Mouse (Mus musculus): ENCODE data around the gene Sesn1. TPM values are rescaled to one million over a fixed set of nuclear protein-coding genes. Genes with fewer than 3 reads are reported as not detected.

Sesn1 gene
- 184 TPM in 1 of 2 replicates, not detected in the other for polyA plus RNA-seq (2012; ENCODE audit: insufficient read depth, insufficient read length, low replicate concordance, missing spikeins)

DNA sequence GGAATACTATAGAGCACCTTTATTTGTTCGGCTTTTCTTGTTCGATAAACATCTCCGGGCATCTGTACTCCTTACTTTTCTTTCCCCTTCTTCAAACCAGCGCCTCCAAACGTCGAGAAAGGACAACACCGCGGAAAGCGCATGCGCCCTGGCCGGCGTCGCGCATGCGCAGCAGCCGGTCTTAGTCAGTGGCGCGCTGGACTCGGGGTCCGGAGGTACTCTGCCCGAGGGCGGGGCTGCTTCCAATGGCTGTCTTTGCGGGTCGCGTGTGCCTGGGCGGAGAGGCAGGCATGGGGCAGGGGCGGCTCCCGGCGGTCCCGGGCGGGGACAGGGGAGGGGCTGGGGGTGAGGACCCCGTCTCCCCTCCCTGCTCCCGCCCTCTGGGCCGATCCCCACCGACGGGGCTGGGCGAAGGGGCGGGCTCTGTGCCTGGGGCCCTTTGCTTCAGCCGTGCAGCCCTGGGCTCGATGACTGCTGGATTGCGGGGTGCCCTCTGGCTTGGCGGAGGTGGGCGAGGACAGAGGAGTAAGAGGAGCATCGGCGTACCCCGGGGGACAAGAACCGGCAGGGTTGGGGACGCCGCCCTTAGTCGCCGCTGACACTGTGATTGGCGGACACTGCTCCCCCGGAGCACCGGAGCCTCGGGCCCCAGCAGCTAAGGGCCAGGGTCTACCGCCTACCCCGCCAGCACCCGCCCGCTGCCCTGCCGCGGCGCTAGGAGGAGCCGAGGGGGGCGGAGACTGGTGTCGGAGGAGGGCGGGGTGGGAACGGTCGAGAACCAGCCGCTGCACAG, at the start of gene Sesn1, which contains the start of gene Cep57l1:
Gene Sesn1, plus strand, starts transcription at position 165 of the 793 bp plus-strand sequence.
Gene Cep57l1, minus strand, starts transcription at position 101 of the 793 bp plus-strand sequence.
- TF ChIP-seq POLR2A (IDR thresholded peaks at IDR 0.05; ENCODE audit: insufficient read depth, low read depth, low read length) (peak; percentile 8), CTCF (IDR thresholded peaks at IDR 0.05; ENCODE audit: insufficient read depth, low read depth, low read length) (no peak)
- H3K27ac ChIP-seq (ENCODE audit: insufficient read depth, low read depth, low read length) = peak within 1 kb of the TSS; percentile 96
- peaks cover 5% of the 10 kb centered on the region for H3K4me1 ChIP-seq (ENCODE audit: control insufficient read depth, insufficient read depth, low read length)
- H3K4me3 ChIP-seq (ENCODE audit: insufficient read depth, low read depth, low read length) = peak within 1 kb of the TSS; percentile 71
- under 1% methylated on average over 65 of the region's 69 CpGs for WGBS

- no peak overlapping the region for H3K4me3 ChIP-seq (ENCODE audit: insufficient read depth, low read depth, low read length)
- no peak overlapping the region for H3K27ac ChIP-seq (ENCODE audit: insufficient read depth, low read depth, low read length)
- no peak for TF ChIP-seq POLR2A (IDR thresholded peaks at IDR 0.05; ENCODE audit: insufficient read depth, low read depth, low read length)
- H3K4me1 ChIP-seq (ENCODE audit: control insufficient read depth, insufficient read depth, low read length) = no peaks in the 10 kb centered on the region
- 88% methylated on average over 3 of the region's 3 CpGs for WGBS
Observed at GRCm38 (mm10) chr10:41760866-41761265, 48.9 kb upstream of the Sesn1 start.

DNA sequence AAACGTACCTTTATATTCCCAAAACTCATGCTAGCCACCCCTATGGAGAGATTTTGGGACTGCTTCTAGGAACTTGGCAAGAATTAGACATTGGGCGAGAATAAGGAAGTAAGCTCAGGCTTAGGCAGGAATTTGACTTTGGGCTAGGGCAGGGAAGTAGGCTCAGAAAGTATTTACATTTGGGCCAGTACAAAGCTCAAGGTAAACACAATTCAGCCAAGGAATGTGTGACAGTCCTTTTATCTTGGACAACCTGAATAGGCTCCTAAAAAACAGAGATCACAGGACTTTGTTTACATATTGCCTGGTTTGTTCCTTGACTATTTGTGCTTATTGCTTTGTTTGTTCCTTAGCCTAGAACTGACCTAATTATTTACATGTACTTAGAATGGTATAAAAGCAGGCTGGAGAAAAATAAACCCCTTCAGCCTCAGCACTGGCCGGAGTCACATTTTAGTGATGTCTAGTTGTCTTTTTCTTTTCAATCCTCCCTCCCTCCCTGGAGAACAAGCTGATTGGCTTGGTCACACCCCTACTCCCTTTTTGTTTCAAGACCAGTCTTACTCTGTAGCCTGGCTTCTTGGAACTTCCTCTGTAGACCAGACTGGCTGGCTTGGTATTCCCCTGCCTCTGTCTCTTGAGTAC, 45.9 kb upstream of the Sesn1 start:
- TF ChIP-seq CTCF (IDR thresholded peaks at IDR 0.05; ENCODE audit: insufficient read depth, low read depth, low read length) (no peak), POLR2A (IDR thresholded peaks at IDR 0.05; ENCODE audit: insufficient read depth, low read depth, low read length) (no peak)
- no peak overlapping the region for H3K27ac ChIP-seq (ENCODE audit: insufficient read depth, low read depth, low read length)
- H3K4me3 ChIP-seq (ENCODE audit: insufficient read depth, low read depth, low read length) = no peak overlapping the region
- no peaks in the 10 kb centered on the region for H3K4me1 ChIP-seq (ENCODE audit: control insufficient read depth, insufficient read depth, low read length)
- 84% methylated on average over 3 of the region's 3 CpGs for WGBS

- Histone ChIP-seq H3K4me1 (ENCODE audit: control insufficient read depth, insufficient read depth, low read length) (no peaks in the 10 kb centered on the region), H3K27ac (ENCODE audit: insufficient read depth, low read depth, low read length) (no peak overlapping the region), H3K4me3 (ENCODE audit: insufficient read depth, low read depth, low read length) (no peak overlapping the region)
- WGBS = 91% methylated on average over 4 of the region's 4 CpGs
- TF ChIP-seq POLR2A (IDR thresholded peaks at IDR 0.05; ENCODE audit: insufficient read depth, low read depth, low read length) = no peak
- no peak for TF ChIP-seq CTCF (IDR thresholded peaks at IDR 0.05; ENCODE audit: insufficient read depth, low read depth, low read length)
Observed at GRCm38 (mm10) chr10:41765586-41765985, 44.1 kb upstream of the Sesn1 start.

GRCm38 (mm10) chr10:41766280-41766679, 43.5 kb upstream of the Sesn1 start:
- Histone ChIP-seq H3K27ac (ENCODE audit: insufficient read depth, low read depth, low read length) (no peak overlapping the region), H3K4me1 (ENCODE audit: control insufficient read depth, insufficient read depth, low read length) (no peaks in the 10 kb centered on the region), H3K4me3 (ENCODE audit: insufficient read depth, low read depth, low read length) (no peak overlapping the region)
- WGBS = 64% methylated on average over 4 of the region's 4 CpGs
- TF ChIP-seq CTCF (IDR thresholded peaks at IDR 0.05; ENCODE audit: insufficient read depth, low read depth, low read length) (no peak), POLR2A (IDR thresholded peaks at IDR 0.05; ENCODE audit: insufficient read depth, low read depth, low read length) (no peak)

GRCm38 (mm10) chr10:41767254-41767653, 42.5 kb upstream of the Sesn1 start:
- TF ChIP-seq CTCF (IDR thresholded peaks at IDR 0.05; ENCODE audit: insufficient read depth, low read depth, low read length) (no peak), POLR2A (IDR thresholded peaks at IDR 0.05; ENCODE audit: insufficient read depth, low read depth, low read length) (no peak)
- WGBS = 95% methylated on average over 6 of the region's 6 CpGs
- Histone ChIP-seq H3K4me1 (ENCODE audit: control insufficient read depth, insufficient read depth, low read length) (no peaks in the 10 kb centered on the region), H3K27ac (ENCODE audit: insufficient read depth, low read depth, low read length) (no peak overlapping the region), H3K4me3 (ENCODE audit: insufficient read depth, low read depth, low read length) (no peak overlapping the region)

DNA sequence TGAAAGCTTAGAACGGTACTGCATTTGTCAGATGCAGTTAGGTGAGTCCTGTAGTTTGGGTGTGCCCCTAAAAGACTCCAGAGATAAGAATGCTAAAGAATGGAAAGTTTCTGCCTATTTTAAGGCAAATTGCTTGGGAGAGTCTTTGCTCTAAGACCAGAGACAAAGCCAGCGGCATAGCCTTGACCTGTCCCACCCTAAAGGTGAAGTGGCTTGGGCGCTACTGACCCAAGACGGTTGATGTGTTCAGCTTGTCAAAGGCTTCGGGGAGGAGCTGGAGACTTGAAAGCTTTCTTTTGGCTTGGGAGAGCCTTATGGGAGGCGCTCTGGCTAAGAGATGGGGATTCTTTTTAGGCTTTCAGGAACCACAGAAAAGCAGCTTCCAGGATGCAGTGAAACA, 17.4 kb upstream of the Sesn1 start:
- H3K4me3 ChIP-seq (ENCODE audit: insufficient read depth, low read depth, low read length) = no peak overlapping the region
- 97% methylated on average over 6 of the region's 6 CpGs for WGBS
- no peaks in the 10 kb centered on the region for H3K4me1 ChIP-seq (ENCODE audit: control insufficient read depth, insufficient read depth, low read length)
- TF ChIP-seq POLR2A (IDR thresholded peaks at IDR 0.05; ENCODE audit: insufficient read depth, low read depth, low read length) (no peak), CTCF (IDR thresholded peaks at IDR 0.05; ENCODE audit: insufficient read depth, low read depth, low read length) (no peak)
- H3K27ac ChIP-seq (ENCODE audit: insufficient read depth, low read depth, low read length) = no peak overlapping the region

- 99% methylated on average over 8 of the region's 8 CpGs for WGBS
- Histone ChIP-seq H3K4me1 (ENCODE audit: control insufficient read depth, insufficient read depth, low read length) (no peaks in the 10 kb centered on the region), H3K4me3 (ENCODE audit: insufficient read depth, low read depth, low read length) (no peak overlapping the region), H3K27ac (ENCODE audit: insufficient read depth, low read depth, low read length) (no peak overlapping the region)
- no peak for TF ChIP-seq CTCF (IDR thresholded peaks at IDR 0.05; ENCODE audit: insufficient read depth, low read depth, low read length)
- TF ChIP-seq POLR2A (IDR thresholded peaks at IDR 0.05; ENCODE audit: insufficient read depth, low read depth, low read length) = no peak
Observed at GRCm38 (mm10) chr10:41797253-41797652, 12.5 kb upstream of the Sesn1 start.

GRCm38 (mm10) chr10:41803467-41803866, 6.3 kb upstream of the Sesn1 start:
- no peaks in the 10 kb centered on the region for H3K4me1 ChIP-seq (ENCODE audit: control insufficient read depth, insufficient read depth, low read length)
- 98% methylated on average over 8 of the region's 8 CpGs for WGBS
- no peak overlapping the region for H3K4me3 ChIP-seq (ENCODE audit: insufficient read depth, low read depth, low read length)
- TF ChIP-seq CTCF (IDR thresholded peaks at IDR 0.05; ENCODE audit: insufficient read depth, low read depth, low read length) (no peak), POLR2A (IDR thresholded peaks at IDR 0.05; ENCODE audit: insufficient read depth, low read depth, low read length) (no peak)
- H3K27ac ChIP-seq (ENCODE audit: insufficient read depth, low read depth, low read length) = no peak overlapping the region
